Mouse (Mus musculus) neural tube, embryonic 12.5 days (tissue): ENCODE data around the gene Rtl4. TPM values are rescaled to one million over a fixed set of nuclear protein-coding genes. Genes with fewer than 3 reads are reported as not detected.
A peak's percentile ranks its signal among the peaks of the same experiment; 100 is the strongest.

Experiments
- ATAC-seq: fragments of 200-750 bp; cut with Nextera tagmentation; 2 replicates; pipeline ENCODE4 v1.8.0; 2017; ENCODE audit warnings: low read depth, mild to moderate bottlenecking, moderate TSS enrichment, moderate library complexity; ENCODE audit not compliant: low FRiP score
- H3K27ac ChIP-seq: fragments of 300-500 bp; sonication (generic); 2 replicates; pipeline ENCODE4 v1.5.1; 2016
- H3K27me3 ChIP-seq: fragments of 300-500 bp; sonication (generic); replicated peaks from 2 replicates; pipeline ENCODE4 v1.6.1; 2016; ENCODE audit warnings: mild to moderate bottlenecking
- H3K36me3 ChIP-seq: fragments of 300-500 bp; sonication (generic); 2 replicates; pipeline ENCODE4 v1.6.1; 2016; ENCODE audit warnings: mild to moderate bottlenecking
- H3K4me1 ChIP-seq: fragments of 300-500 bp; sonication (generic); 2 replicates; pipeline ENCODE4 v1.6.1; 2016
- H3K4me2 ChIP-seq: fragments of 300-500 bp; sonication (generic); replicated peaks from 2 replicates; pipeline ENCODE4 v1.6.1; 2016; ENCODE audit warnings: mild to moderate bottlenecking
- H3K4me3 ChIP-seq: fragments of 300-500 bp; sonication (generic); 2 replicates; pipeline ENCODE4 v1.5.1; 2016
- H3K9ac ChIP-seq: fragments of 300-500 bp; sonication (generic); 2 replicates; pipeline ENCODE4 v1.6.1; 2016; ENCODE audit warnings: mild to moderate bottlenecking
- H3K9me3 ChIP-seq: fragments of 300-500 bp; sonication (generic); 2 replicates; pipeline ENCODE4 v1.6.1; 2016; ENCODE audit warnings: mild to moderate bottlenecking
- WGBS: fragments of 180-500 bp; shearing (Covaris S2); methylation state at CpG from one replicate; pipeline ENCODE4 v1.1.7; 2016; 5-methylcytosine and 5-hydroxymethylcytosine counted together
- microRNA counts: library from miRNA; unstranded; fragments of <30 nt; microRNA quantifications from one replicate; lab custom pipeline; 2017
- microRNA-seq: library from miRNA; unstranded; fragments of <30 nt; microRNA quantifications from one replicate; pipeline ENCODE4, GENCODE M21; 2017
- polyA plus RNA-seq: library from polyadenylated mRNA; unstranded; fragments of >200 nt; fragmentation: Nextera tagmentation; extraction: Ambion mirVana; gene quantifications from 2 replicates; pipeline ENCODE4 v1.2.1, GENCODE M21; 2016

Gene Rtl4
- polyA plus RNA-seq, 1 experiment from 2014 or later, result 0.44 TPM

- Histone ChIP-seq H3K4me1 (no peaks in the 10 kb centered on the region), H3K36me3 (no peaks in the 10 kb centered on the region), H3K4me3 (no peak overlapping the region), H3K4me2 (no peak overlapping the region), H3K27ac (no peak overlapping the region), H3K9ac (no peak overlapping the region), H3K27me3 (no peaks in the 10 kb centered on the region), H3K9me3 (no peaks in the 10 kb centered on the region)
- no peak for ATAC-seq
These were observed 401.1 kb downstream of the Rtl4 start for GRCm38 (mm10) chrX:145089802-145090201.

GRCm38 (mm10) chrX:145090360-145090759 lies 401.7 kb downstream of the Rtl4 start:
- no peak overlapping the region for H3K4me2 ChIP-seq
- no peaks in the 10 kb centered on the region for H3K36me3 ChIP-seq
- H3K27ac ChIP-seq, result no peak overlapping the region
- no peaks in the 10 kb centered on the region for H3K9me3 ChIP-seq
- WGBS, result 88% methylated on average over 3 of the region's 3 CpGs
- H3K4me1 ChIP-seq, result no peaks in the 10 kb centered on the region
- H3K9ac ChIP-seq, result no peak overlapping the region
- H3K27me3 ChIP-seq, result no peaks in the 10 kb centered on the region
- H3K4me3 ChIP-seq, result no peak overlapping the region
- no peak for ATAC-seq

- Histone ChIP-seq H3K4me3 (no peak overlapping the region), H3K27ac (no peak overlapping the region), H3K36me3 (no peaks in the 10 kb centered on the region), H3K9me3 (no peaks in the 10 kb centered on the region), H3K9ac (no peak overlapping the region), H3K27me3 (no peaks in the 10 kb centered on the region), H3K4me1 (no peaks in the 10 kb centered on the region), H3K4me2 (no peak overlapping the region)
- no peak for ATAC-seq
- WGBS, result 79% methylated on average over 2 of the region's 2 CpGs
These were observed 402.3 kb downstream of the Rtl4 start for GRCm38 (mm10) chrX:145090964-145091363.

MicroRNAs encoded within 50 kb of the gene (microRNA counts, 519-probe panel; counts per million panel counts)
- 342 counts per million, percentile 67 among the panel's probes with 10 or more counts for microRNA mmu-miR-3472 (lab: Ali Mortazavi, UCI)

Small RNAs within 50 kb of the gene (microRNA-seq; reads per million reads assigned to microRNA genes)
- not detected for gene Mir3472

Other genes starting within 250 kb of the Rtl4 start
- 0.05 TPM in 1 of 2 replicates, not detected in the other for gene Trpc5os, start 232.3 kb upstream of the Rtl4 start, polyA plus RNA-seq
- 0.41 and 0.51 TPM in 2 replicates for gene Trpc5, start 727 bp upstream of the Rtl4 start, polyA plus RNA-seq